Comparison of ENCODE assay signal across 8 mouse cellular contexts in genomic region chr13:91039201-91039807, GRCm38 (mm10).
A peak's percentile ranks its signal among the peaks of the same experiment; 100 is the strongest.
DNase-seq lines count a peak whose midpoint lies in the region; ATAC-seq and TF ChIP-seq lines count a peak whose summit lies in the region.

No protein-coding gene starts in this region.

- H3K27me3 ChIP-seq in ES-Bruce4 (ENCODE audit: control insufficient read depth, insufficient read depth, low read length, poor library complexity, severe bottlenecking) = no peaks in the 10 kb centered on the region
- H3K27me3 ChIP-seq in forebrain, embryonic 12.5 days = no peaks in the 10 kb centered on the region
- no peaks in the 10 kb centered on the region for H3K27me3 ChIP-seq in hindbrain, embryonic 14.5 days (ENCODE audit: control insufficient read depth, insufficient read depth, low read length)
- no peaks in the 10 kb centered on the region for H3K27me3 ChIP-seq in stomach, embryonic 14.5 days (ENCODE audit: control insufficient read depth, insufficient read depth, low read length)

- H3K4me3 ChIP-seq in ES-Bruce4 (ENCODE audit: low read depth, low read length) = no peak overlapping the region
- no peak overlapping the region for H3K4me3 ChIP-seq in forebrain, embryonic 12.5 days (replicated peaks)
- no peak overlapping the region for H3K4me3 ChIP-seq in hindbrain, embryonic 14.5 days (replicated peaks; ENCODE audit: low read length)
- H3K4me3 ChIP-seq in stomach, embryonic 14.5 days (ENCODE audit: low read depth, low read length) = no peak overlapping the region

- H3K27ac ChIP-seq in ES-Bruce4 (ENCODE audit: insufficient read depth, low read length) = no peak overlapping the region
- H3K27ac ChIP-seq in forebrain, embryonic 12.5 days = 0 out of 2 replicates have a peak overlapping the region, but pooled peaks have one; percentile 46
- H3K27ac ChIP-seq in hindbrain, embryonic 14.5 days = peak overlapping the region; percentile 82
- H3K27ac ChIP-seq in stomach, embryonic 14.5 days (ENCODE audit: low read length) = no peak overlapping the region

- H3K4me2 ChIP-seq in forebrain, embryonic 12.5 days = no peak overlapping the region
- peak overlapping the region; percentile 23 for H3K4me2 ChIP-seq in hindbrain, embryonic 14.5 days (replicated peaks)
- H3K4me2 ChIP-seq in stomach, embryonic 14.5 days (replicated peaks; ENCODE audit: low read depth, low read length) = no peak overlapping the region

- no peak for TF ChIP-seq EP300 in ES-Bruce4 (IDR thresholded peaks at IDR 0.05; ENCODE audit: insufficient read depth, low read depth, low read length)

- H3K36me3 ChIP-seq in ES-Bruce4 (ENCODE audit: control insufficient read depth, insufficient read depth, low read length, poor library complexity, severe bottlenecking) = no peaks in the 10 kb centered on the region
- no peaks in the 10 kb centered on the region for H3K36me3 ChIP-seq in forebrain, embryonic 12.5 days (replicated peaks)
- no peaks in the 10 kb centered on the region for H3K36me3 ChIP-seq in hindbrain, embryonic 14.5 days (replicated peaks; ENCODE audit: control insufficient read depth, insufficient read depth)
- H3K36me3 ChIP-seq in stomach, embryonic 14.5 days (ENCODE audit: control insufficient read depth, insufficient read depth, low read length) = no peaks in the 10 kb centered on the region

- no peak for TF ChIP-seq POLR2A in ES-Bruce4 (IDR thresholded peaks at IDR 0.05; ENCODE audit: insufficient read depth, low read length)

- TF ChIP-seq CTCF in ES-Bruce4 (IDR thresholded peaks at IDR 0.05; ENCODE audit: low read depth, low read length) = peak; percentile 25

- no peaks in the 10 kb centered on the region for H3K9me3 ChIP-seq in ES-Bruce4 (replicated peaks; ENCODE audit: control insufficient read depth, insufficient read depth, low read length, poor library complexity, severe bottlenecking)
- H3K9me3 ChIP-seq in forebrain, embryonic 12.5 days = no peaks in the 10 kb centered on the region
- H3K9me3 ChIP-seq in hindbrain, embryonic 14.5 days (ENCODE audit: control insufficient read depth, low read length) = no peaks in the 10 kb centered on the region
- no peaks in the 10 kb centered on the region for H3K9me3 ChIP-seq in stomach, embryonic 14.5 days (ENCODE audit: control insufficient read depth, low read depth, low read length)

- ATAC-seq in forebrain, embryonic 12.5 days (ENCODE audit: low FRiP score) = peak; percentile 96
- peak; percentile 98 for ATAC-seq in hindbrain, embryonic 14.5 days (ENCODE audit: low FRiP score)
- ATAC-seq in stomach, embryonic 14.5 days (ENCODE audit: insufficient number of reproducible peaks, insufficient read depth, low FRiP score, low read depth) = peak; percentile 87; the same call in 1 of the 2 replicates

- WGBS in forebrain, embryonic 12.5 days = 43% methylated on average over 11 of the region's 11 CpGs
- WGBS in hindbrain, embryonic 14.5 days = 39% methylated on average over 11 of the region's 11 CpGs
- 47% methylated on average over 11 of the region's 11 CpGs for WGBS in stomach, embryonic 14.5 days

- H3K4me1 ChIP-seq in ES-Bruce4 (ENCODE audit: control insufficient read depth, insufficient read depth, low read length) = no peaks in the 10 kb centered on the region
- H3K4me1 ChIP-seq in forebrain, embryonic 12.5 days = no peaks in the 10 kb centered on the region
- 0 out of 2 replicates have a peak, but pooled peaks cover 6% of the 10 kb centered on the region for H3K4me1 ChIP-seq in hindbrain, embryonic 14.5 days (replicated peaks; ENCODE audit: control insufficient read depth, insufficient read depth, low read length)
- H3K4me1 ChIP-seq in stomach, embryonic 14.5 days (ENCODE audit: control insufficient read depth, insufficient read depth, low read length) = no peaks in the 10 kb centered on the region

- intact Hi-C loops in gastrocnemius, postnatal 36 days (cut with DNase I) = no loop called here

- H3K9ac ChIP-seq in ES-Bruce4 (ENCODE audit: low read depth, poor library complexity, severe bottlenecking) = no peak overlapping the region
- no peak overlapping the region for H3K9ac ChIP-seq in forebrain, embryonic 12.5 days
- H3K9ac ChIP-seq in hindbrain, embryonic 14.5 days = peak overlapping the region; percentile 29
- H3K9ac ChIP-seq in stomach, embryonic 14.5 days (replicated peaks; ENCODE audit: low read depth, low read length) = no peak overlapping the region

- DNase-seq in brain, embryonic 18.5 days (ENCODE audit: low read depth, low spot score) = peak; percentile 78
- peak; percentile 77 for DNase-seq in hindbrain, embryonic 14.5 days (ENCODE audit: low spot score)
- peak; percentile 58 to 67 for DNase-seq in layer of hippocampus, postnatal 10 days (ENCODE audit: low spot score in 2 of 2)
- peak; percentile 28 for DNase-seq in lung, postnatal 25 days (ENCODE audit: low spot score)
- DNase-seq in gastrocnemius, postnatal 36 days = no peak

Comparison
In these comparisons a context has a peak if more than half of its experiments do, and no peak if none do; other contexts are left out.
1. H3K27ac ChIP-seq: peak in forebrain, embryonic 12.5 days (single experiment) and hindbrain, embryonic 14.5 days (single experiment); none in ES-Bruce4 (single experiment) and stomach, embryonic 14.5 days (single experiment).
2. DNase-seq: peak in brain, embryonic 18.5 days (single experiment), hindbrain, embryonic 14.5 days (single experiment), layer of hippocampus, postnatal 10 days (2 of 2) and lung, postnatal 25 days (single experiment); none in gastrocnemius, postnatal 36 days (0 of 2).
3. Peak in every context shown above with its lines, with median percentiles within 50 percentile points of each other: ATAC-seq.